Mouse (Mus musculus) heart, postnatal 0 days (tissue): ENCODE data around the gene Hacd2.

Experiments
- CTCF ChIP-seq: IDR thresholded peaks from 2 replicates; pipeline ENCODE4 v1.5.1; 2016; ENCODE audit warnings: antibody characterized with exemption, control low read depth, low read depth
- EP300 ChIP-seq: IDR thresholded peaks from 2 replicates; pipeline ENCODE4 v1.6.1; 2016; ENCODE audit warnings: antibody characterized with exemption, low read depth

DNA sequence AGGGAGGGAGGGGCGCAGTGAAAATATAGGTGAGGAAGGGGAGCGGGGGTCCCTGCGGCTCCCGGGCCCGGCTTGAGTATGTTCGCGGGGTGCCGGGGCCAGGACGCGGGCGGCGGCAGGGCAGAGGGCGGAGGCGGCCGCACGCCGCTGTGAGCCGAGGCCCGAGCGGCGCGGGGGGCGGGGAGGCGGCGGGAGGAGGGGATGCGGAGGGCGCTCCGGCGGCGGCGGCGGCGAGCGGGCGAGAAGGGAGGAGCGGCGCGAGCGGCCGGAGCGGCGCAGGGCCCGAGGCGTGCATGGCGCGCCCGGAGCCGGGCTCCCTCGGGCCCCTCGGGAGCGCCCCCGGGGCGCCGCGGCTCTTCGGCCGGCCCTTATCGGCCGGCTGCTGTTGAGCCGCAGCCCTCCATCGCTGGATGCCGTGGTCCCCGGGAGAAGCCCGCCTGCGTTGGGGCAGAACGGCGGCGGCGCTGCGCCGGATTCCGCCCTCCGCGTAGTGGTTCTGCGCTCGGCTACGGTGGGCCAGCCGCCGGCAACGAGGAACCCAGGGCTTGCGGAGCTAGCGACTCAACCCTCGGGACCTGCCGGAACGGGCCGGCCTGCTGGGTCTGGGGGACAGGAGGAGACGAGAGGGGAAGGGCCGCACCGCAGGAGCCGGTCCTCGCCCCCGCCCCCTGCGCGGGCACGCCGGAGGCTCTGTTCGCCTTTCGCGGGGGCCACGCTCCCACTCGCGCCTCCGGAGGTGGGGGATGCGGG, 132.6 kb downstream of the Hacd2 start, which contains the start of gene Adcy5:
- TF ChIP-seq CTCF (no peak), EP300 (no peak)
